ENCODE assay signal across 12 mouse cellular contexts in the genomic region with DNA sequence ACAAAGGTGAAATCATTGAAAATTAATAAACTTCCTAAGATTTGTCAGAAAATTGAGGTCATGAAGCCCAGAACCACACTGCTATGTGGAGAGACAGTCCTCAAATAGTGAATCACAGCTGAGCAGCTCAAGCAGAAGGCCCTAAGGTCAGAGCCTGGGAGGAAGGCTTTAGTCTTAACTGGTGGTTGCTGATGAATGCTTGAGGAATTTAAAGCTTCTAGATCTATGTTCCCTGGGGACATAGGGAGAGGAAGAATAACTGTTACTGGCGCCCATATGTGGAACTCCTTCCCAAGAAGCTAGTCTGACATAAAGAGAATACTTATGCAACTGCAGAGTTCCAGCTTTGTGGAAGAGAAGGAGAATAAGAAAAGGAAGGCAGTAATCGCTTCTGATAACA.
"Had no signal": no experiment of that assay in that cellular context is flagged by ENCODE, and none has a peak within 500 bp of the region (broad histone marks: within the 10 kb centered on the region; RNA-seq: fewer than 3 reads in every experiment).

No protein-coding gene starts in this region.

- DNase-seq: kidney, adult 18-20 months; kidney, adult 9 months; kidney, postnatal 36 days; layer of hippocampus, postnatal 36 days; liver, postnatal 0 days; lung, embryonic 14.5 days; lung, postnatal 36 days; right cerebral cortex, postnatal 14 days; right cerebral cortex, postnatal 4 days; thymus, adult 2 months; thymus, postnatal 14 days; thymus, postnatal 4 days had no signal
